Mouse (Mus musculus): ENCODE results near the gene Lmntd1.

- TF ChIP-seq POLR2A (IDR thresholded peaks at IDR 0.05; ENCODE audit: low read depth, low read length) (no peak), CTCF (IDR thresholded peaks at IDR 0.05; ENCODE audit: borderline replicate concordance, insufficient read depth, low read length) (no peak)
These were observed 289.6 kb downstream of the Lmntd1 start for GRCm38 (mm10) chr6:145324470-145324869.

All from embryonic fibroblast, embryonic 13.5 days (primary cell).